Mouse (Mus musculus) MEL-GATA-1-ER (cell line): ENCODE data around the gene Tbrg4.

Experiments
- DNase-seq: peaks from one replicate; pipeline ENCODE4 v3.0.0-alpha.2; 2012; ENCODE audit warnings: low read depth; ENCODE audit errors: extremely low read depth

The Tbrg4 gene

DNA sequence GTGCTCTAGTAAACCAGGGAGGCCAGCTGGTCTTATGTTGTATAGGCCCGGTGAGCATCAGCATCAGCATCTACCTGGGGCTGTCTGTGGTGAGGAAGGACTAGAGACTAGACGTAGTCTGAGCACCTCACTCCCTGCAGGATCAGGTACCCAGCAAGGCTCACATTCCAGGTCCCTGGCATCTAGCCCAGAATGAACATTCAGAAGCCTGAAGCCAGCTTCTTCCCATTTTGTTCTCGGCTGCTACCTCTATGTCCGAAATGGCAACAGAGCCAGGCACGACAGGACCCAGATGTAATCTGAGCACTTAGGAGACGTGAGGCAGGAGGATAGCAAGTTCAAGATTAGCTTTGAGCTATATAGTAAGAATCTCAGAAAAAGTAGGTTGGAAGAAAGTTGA lies 31.0 kb downstream of the Tbrg4 start:
- no peak for DNase-seq

DNA sequence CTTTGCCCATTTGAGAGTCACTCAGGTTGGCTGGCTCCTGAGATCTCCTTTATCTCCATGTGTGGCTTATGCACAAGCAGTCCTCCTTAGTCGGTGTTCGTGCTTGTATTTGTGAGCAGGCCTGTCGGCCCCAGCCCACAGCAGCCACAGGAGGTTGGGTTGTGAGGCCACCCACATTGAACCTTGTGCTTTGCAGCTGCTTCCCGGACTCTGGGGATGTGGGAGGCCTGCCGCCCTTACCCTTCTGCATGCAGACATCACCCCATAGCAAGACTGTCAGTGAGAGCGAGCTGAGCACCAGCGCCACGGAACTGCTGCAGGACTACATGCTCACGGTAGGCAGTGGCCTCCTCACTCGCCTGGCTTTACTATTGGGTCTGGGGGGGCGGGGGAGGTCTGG lies 32.5 kb downstream of the Tbrg4 start:
- DNase-seq, result no peak

DNA sequence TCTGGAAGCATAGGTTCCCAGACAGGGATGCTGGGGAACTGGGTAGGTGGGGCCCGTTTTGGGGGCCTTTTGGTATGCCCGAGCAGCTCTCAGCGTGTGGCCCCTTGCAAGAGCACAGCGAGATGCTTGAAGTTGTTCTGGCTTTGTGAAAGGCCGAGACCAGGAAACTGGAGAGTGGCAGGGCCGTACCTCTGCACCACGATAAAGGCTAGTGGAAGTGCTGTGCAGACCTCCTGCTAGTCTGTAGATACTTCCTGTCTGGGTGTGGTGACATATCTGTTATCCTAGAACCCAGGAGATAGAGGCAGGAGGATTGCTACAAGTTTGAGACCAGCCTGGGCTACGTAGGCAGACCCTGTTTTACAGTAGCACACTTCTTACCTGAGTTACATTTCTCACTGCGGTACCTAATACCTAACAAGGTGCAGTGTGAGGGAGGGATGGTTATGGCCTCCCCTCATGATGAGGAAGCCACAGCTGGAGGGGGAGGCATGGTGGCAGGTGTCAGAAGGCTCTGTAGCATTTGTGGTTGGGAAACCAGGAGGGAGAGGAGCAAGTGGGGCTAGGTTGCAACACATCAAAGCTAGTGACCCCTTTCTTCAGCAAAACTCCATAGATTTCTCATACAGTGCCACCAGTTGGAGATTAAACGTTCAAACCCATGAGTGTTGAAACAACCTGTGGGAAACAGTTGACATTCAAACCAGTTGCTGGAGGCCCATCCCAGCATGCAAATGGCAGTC lies 34.8 kb downstream of the Tbrg4 start:
- peak; percentile 70 for DNase-seq

DNA sequence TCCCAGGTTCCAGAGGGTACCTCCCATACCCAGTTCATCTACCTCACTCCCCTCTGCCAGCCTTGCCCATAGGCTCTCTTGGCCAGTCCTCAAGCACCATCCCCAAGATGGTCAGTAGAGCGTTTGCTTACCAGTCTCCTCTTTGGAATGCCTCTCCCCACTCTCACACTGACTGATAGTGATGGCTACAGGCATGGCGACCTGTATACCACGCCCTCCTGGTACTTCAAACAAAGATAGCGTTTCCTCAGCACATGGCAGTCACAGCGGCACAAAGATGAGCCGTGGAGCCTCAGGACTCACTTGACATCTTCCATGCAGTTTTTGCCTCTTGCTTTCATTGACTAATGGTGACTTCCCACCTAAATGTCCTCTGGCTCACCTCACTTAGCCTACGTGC lies 36.0 kb downstream of the Tbrg4 start:
- no peak for DNase-seq

DNA sequence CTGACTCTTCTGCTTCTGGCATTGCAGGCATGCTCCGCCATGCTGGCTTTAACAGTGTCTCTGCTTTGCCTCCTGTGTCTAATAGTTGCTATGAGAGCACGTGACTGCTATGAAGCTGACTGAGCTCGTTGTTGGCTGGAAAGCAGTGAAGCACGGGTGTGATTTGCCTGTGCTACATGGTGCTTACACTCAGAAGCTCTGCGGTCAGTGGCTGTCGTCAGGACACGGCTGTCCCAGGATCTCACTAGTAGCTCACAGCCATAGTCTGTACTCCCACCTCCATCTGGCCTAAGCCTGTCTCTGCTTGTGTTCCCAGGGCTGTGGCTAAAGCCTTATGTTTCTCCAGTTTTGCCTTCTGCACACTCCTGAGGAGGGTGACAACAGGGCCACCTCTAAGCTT lies 37.6 kb downstream of the Tbrg4 start:
- DNase-seq, result no peak

DNA sequence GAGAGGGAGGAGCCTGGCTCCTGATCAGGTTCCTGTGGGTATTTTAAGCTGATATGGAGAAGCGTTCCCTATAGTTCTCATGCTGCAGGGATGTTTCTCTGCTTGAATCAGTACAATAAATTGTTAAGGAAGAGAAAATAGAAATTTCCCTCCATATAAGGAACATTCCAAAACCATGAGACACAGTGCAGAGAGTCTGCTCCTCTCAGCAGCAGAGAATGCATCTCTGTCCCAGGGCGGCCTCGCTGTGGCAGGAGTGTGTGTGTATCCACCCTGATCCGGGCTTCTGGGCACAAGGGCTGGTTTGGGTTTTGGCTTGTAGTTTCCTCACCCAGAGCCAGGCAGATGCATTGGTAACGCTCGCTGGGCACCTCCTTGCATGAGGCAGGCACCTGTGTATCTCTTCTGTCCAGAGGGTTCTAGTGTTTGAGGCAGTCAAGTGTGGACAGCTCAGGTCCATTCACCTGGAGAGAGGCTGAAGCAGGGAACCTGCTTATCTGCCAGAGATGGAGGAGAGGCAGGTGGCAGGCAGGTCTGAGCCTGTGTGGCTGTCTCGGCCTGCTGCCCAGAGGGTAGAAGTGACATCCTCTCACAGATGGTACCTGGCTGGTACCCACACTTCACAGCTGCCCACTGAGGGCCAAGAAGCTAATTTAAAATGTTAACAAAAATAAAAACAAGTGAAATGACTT lies 38.5 kb downstream of the Tbrg4 start:
- DNase-seq, result no peak

DNA sequence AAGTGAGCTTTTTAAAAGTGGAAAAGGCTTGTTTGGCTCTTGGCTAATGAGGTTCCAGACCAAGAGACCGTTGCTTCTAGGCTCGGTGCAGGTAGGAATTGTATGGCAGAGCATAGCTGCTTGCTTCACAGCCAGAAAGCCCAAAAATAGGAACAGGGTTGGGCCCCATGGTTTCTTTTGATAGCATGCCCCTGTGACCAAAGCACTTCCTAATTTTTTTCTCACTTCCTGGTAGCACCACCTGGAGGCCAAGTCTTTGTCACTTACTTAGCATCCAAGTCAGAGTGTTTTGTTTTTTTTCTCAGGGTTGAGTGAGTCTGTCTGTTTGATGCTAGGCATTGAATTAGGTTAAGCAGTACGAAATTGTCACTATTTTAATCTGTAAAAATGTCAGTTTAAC lies 39.2 kb downstream of the Tbrg4 start:
- peak; percentile 78 for DNase-seq

DNA sequence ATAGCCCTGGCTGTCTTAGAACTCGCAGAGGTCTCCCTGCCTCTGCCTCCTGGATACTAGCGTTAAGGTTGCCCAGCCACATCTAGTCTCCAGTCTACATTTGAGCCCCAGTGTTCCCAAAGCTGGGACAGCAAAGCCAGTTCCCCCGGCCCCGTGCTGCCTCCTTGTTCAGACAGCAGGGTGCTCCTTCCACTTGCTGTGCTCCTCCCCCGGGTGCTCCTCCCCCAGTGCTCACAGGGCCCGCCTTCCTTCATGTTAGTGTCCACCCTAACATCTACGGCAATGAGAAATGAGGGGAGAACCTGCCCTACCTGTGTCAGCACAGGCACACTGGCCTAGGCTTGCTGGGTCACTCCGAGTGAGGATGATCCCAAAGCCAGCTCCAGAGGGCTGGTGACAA lies 40.1 kb downstream of the Tbrg4 start:
- no peak for DNase-seq

DNA sequence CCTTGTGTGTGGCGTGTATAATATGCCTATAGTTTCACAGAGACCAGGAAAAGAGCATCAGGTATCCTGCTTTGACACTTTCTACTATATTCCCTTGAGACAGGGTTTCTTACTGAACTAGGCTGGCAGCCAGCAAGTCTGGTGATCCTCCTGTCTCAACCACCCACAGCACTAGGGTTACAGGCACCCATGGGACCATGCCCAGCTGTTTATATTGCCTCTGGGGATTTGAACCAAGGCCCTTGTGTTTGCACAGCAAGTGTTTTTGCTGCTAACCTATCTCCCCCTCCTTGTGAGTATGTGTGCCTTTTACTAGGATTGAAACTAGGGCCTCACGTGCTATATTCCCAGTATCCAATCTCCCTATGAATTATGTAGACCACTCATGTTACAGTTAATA lies 44.3 kb downstream of the Tbrg4 start:
- no peak for DNase-seq

DNA sequence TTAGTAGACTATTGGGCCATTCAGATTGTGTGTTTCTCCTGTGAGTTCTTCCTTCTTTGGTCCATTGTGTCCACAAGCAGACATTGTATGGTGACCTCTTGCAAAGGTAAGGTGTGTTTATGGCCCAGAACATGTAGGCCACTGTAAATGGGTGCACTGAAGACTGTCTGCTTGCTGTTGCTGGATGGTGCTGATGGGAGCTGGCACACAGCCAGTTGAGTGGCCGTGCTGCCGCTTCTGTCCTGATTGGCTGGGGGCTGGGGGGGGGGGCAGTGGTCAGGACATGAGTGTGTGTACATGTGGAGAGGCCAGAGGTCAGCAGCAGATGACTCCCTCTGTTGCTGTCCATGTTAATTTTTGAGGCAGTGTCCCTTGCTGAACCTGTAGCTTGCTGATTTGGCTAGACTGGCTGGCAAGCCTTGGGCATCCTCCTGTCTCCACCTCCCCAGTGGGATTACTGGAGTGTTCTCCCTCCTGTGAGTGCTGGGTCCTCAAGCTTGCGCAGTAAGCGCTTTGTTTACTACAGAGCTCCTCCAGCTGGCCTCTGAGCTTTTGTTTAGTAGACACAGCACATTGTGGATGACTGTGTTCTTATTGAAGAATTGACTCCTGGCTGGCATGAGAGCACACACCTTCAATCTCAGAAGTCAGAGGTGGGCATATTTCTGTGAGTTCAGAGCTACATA lies 45.7 kb downstream of the Tbrg4 start:
- no peak for DNase-seq

DNA sequence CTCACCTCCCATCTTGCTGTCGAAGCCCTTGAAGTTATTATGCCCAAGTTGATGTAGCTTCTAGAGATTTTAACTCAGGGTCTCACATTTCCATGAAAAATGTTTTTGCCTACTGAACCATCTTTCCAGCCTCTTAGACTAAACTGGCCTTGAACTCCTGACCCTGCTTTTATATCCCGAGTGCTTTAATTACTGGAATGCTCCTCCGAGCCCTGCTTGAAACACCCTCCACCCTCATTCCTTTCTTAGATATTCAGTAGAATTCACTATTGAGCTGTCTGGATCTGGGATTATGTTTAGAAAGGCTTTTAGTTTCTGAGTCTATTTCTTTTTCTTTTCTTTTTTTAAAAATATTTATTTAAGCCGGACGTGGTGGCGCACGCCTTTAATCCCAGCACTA lies 46.5 kb downstream of the Tbrg4 start:
- DNase-seq, result no peak

DNA sequence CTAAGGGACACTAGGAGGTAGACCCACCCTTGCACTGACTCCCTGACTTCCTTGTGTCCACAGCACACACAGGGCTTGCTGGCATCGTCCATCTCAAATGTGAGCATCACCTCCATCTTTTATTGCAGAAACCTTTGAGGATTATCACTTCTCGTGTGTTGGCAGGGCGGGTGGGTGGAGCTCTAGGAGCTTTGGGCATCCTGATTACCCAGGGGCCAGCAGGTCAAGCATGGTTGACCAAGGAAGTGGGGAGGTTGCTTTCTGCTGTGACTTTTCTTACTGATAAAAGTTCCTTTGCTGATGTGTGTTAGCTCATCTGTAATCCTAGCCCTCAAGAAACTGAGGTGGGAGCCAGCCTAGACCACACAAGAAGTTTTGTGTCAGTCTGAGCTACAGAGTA lies 49.7 kb downstream of the Tbrg4 start:
- no peak for DNase-seq

DNA sequence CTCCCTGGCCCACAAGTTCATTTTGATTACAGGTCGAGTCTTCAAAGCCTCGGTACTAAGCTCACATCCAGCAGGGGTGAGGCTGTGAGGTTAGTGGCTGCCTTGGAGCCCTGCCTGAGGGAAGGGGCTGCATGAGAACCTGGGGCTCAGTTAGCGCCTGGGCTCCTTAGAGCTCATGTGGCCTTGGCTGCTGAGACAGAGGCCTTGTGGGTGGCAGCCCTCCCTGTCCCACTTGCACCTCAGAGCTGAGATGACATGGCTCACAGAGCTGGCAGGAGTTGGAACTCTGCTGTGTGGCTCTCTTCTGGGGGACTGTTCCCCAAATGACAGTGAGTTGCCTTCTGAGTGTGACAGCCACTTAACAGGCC lies 56.5 kb downstream of the Tbrg4 start:
- DNase-seq, result no peak

DNA sequence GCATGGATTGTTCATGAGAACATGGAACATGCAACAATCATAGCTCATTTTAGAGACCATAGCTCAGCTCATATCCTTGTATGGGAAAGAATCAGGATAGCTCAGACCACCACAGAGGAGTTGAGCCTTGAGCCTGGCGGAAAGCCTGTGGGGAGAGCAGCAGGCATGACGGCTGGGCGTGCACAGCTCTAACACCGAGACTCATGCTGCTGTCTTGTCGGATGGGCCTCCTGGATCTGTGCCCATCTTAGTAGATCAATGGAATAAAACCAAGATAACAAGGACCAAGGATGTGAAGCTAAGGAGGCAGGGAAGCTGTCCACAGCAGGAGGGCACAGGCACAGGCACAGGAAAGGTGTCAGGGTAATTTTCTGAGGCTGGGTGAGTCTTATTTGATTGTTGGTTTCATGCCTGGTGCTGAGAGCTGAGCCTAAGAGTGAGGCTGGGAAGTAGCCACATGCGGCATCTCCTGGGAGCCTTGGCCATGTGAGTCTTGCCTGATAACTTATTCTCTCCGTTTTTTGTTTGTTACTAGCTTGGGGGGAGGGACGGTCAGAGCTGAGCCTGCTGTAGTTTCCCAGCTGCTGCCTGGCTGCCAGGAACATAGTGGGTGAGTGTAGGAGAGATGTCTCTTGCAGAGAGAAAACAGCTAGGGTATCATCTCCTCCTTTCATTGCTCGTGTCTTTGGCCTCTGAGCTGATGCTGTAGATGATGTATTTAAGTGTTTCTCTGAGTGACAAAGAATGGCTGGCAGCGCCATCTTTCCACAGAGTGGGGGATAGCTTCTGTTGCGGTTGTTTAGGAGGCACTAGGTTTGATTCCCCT lies 57.1 kb downstream of the Tbrg4 start:
- DNase-seq, result no peak

DNA sequence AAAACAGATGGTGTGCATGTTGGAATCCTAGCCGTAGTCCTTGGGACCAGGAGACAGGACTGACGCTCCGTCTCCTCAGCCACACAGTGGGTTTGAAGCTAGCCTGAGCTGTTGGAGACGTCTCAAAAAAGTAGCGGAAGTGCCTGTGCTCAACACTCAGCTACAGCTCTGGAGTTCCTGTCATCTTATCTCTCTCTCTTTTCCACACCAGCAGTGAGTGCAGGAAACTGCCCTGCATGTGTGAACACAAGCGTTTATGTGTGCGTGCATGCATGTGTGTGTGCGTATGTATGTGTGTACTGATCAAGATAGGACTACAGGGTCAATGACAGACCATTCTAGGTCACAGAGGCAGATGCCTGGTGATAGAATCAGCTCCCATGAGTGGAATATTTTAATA lies 57.9 kb downstream of the Tbrg4 start:
- peak; percentile 79 for DNase-seq

DNA sequence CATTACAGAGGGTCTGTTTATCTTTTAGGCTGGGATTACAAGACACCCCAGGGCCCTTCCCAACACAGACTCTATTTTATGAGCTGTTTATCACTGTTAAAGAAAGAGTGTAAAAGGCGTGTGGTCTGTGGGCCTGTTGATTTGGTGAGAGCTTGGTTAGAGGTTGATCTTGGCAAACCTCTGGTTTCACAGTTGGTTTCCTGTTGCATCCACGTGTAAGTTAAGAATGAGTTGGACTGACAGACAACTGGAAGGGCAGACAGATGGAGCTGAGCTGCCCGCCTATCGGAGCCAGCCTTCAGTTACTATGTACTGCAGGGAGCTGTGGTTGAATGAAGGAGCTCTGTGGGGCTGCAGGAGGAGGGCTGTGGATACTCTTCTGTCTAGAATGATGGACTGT lies 59.4 kb downstream of the Tbrg4 start:
- no peak for DNase-seq
